Mouse (Mus musculus) left cerebral cortex, adult 2 months (tissue): ENCODE data around the gene Setd2. TPM values are rescaled to one million over a fixed set of nuclear protein-coding genes. Genes with fewer than 3 reads are reported as not detected.

ENCODE experiments used
- DNase-seq, 2 experiments: peaks; one replicate each; pipeline ENCODE4 v3.0.0; 2021 to 2022; ENCODE audit warnings: low spot score in 2 of 2, mixed read lengths in 1 of 2; ENCODE audit errors: extremely low spot score in 1 of 2
- H3K27ac ChIP-seq: fragments of 200-600 bp; 2 replicates; pipeline ENCODE4 v1.8.1; 2022
- H3K4me3 ChIP-seq: fragments of 200-600 bp; 2 replicates; pipeline ENCODE4 v1.8.1; 2022
- CTCF ChIP-seq: fragments of 200-600 bp; IDR thresholded peaks from 2 replicates; pipeline ENCODE4 v1.8.1; 2022; ENCODE audit warnings: antibody characterized with exemption, mild to moderate bottlenecking, moderate library complexity
- intact Hi-C: fragments of 180-260 bp; cut with DNase I; formaldehyde crosslinking; loops from one replicate; pipeline ENCODE4 v1.15.1; 2025
- total RNA-seq, 2 experiments: library from RNA; stranded (reverse); gene quantifications; 2 replicates each; pipeline ENCODE4 v1.2.3; 2021

The Setd2 gene
- total RNA-seq, 2 experiments from 2014 or later, result 64.1 to 71.1 TPM

DNA sequence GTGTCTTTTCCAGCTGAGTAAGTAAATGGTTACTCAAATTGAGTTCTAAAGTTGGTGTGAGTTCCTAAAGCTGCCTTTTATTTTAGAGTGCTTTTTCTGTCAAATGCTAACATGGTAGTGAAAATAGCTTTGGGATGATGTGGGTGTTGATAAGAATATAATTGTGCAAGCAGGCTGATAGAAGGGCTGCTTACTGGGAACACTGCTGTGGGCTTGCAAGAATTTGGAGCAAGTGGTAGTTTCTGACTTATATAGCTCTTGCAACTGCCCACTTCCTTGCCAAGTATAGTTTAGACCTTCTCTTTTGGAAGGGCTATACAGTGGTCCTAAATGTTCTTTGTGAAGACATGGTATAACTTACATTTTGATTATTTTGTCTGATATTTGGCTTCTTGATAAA, 6.1 kb downstream of the Setd2 start:
- no peak for DNase-seq
- intact Hi-C loops, result no loop called here
- no peak for TF ChIP-seq CTCF

DNA sequence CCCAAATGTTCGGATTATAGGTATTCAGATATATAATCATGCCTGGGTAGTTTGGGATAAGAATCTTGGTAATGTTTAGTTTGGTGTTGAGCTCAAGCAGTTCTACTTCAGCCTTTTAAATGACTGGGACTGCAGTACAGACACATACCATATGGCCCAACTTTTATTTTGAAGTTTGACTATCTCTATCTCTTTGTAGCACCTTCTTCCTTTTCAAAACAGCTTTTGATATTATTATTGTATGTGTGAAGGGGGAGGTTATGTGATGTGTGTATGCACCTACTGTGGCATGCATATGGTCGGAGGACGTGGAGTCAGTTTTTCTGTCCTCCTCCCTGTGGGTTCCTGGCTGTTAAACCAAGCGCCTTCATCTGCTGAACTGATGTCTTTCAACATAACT, 9.6 kb downstream of the Setd2 start:
- no peak for DNase-seq
- H3K27ac ChIP-seq, result no peak overlapping the region
- H3K4me3 ChIP-seq, result no peak overlapping the region
- intact Hi-C loops, result no loop called here
- TF ChIP-seq CTCF, result no peak

More for the DNA sequence above, 6.1 kb downstream of the Setd2 start:
- no peak overlapping the region for H3K27ac ChIP-seq
- no peak overlapping the region for H3K4me3 ChIP-seq

DNA sequence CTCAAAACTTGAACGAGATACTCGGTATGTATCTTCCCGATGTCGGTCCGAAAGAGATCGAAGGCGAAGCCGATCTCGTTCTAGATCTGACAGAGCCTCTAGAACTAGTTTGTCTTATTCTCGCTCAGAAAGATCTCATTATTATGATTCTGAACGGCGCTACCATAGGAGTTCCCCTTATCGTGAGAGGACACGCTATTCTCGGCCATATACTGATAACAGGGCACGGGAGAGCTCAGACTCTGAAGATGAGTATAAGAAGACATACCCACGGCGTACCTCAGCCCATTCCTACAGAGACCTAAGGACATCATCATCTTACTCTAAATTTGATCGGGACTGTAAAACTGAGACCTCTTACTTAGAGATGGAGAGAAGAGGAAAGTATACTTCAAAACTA, 15.9 kb downstream of the Setd2 start:
- no peak for TF ChIP-seq CTCF
- DNase-seq, result no peak

GRCm38 (mm10) chr9:110568309-110568708, 35.9 kb downstream of the Setd2 start:
- DNase-seq, result no peak
- H3K27ac ChIP-seq, result no peak overlapping the region
- TF ChIP-seq CTCF, result no peak; the same call in none of the 2 replicates
- no peak overlapping the region for H3K4me3 ChIP-seq
- intact Hi-C loops, result no loop called here

More for the DNA sequence above, 15.9 kb downstream of the Setd2 start:
- intact Hi-C loops, result no loop called here
- Histone ChIP-seq H3K4me3 (no peak overlapping the region), H3K27ac (no peak overlapping the region)

- Histone ChIP-seq H3K4me3 (no peak overlapping the region), H3K27ac (no peak overlapping the region)
- no peak for DNase-seq
- TF ChIP-seq CTCF, result no peak
- intact Hi-C loops, result no loop called here
Observed at GRCm38 (mm10) chr9:110582161-110582560, 49.8 kb downstream of the Setd2 start.

GRCm38 (mm10) chr9:110583521-110583920, 51.1 kb downstream of the Setd2 start:
- Histone ChIP-seq H3K27ac (no peak overlapping the region), H3K4me3 (no peak overlapping the region)
- intact Hi-C loops, result no loop called here
- DNase-seq, result no peak
- TF ChIP-seq CTCF, result no peak

- TF ChIP-seq CTCF, result no peak
- Histone ChIP-seq H3K4me3 (no peak overlapping the region), H3K27ac (no peak overlapping the region)
- intact Hi-C loops, result no loop called here
- DNase-seq, result no peak
Observed at GRCm38 (mm10) chr9:110611471-110611870, 79.1 kb downstream of the Setd2 start.

DNA sequence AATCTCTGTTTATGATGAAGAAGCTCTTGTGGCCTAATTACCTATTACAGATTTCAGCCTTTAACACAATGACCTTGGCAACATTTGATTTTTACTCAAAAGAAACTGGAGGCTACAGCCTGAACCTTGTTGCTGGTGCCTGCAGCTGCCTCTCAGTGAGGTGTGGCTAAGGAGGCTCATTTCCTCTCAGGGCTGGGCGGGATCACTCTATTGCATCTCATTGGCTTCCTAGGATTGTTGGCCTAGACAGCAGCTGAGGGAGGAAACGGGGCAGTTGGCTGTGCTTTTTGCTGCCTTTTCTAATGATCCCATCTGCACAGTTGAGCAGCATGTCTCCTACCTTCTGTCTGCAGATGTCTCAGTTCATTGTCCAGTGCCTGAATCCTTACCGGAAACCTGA, 84.7 kb downstream of the Setd2 start:
- Histone ChIP-seq H3K27ac (no peak overlapping the region), H3K4me3 (no peak overlapping the region)
- TF ChIP-seq CTCF, result no peak
- intact Hi-C loops, result no loop called here
- no peak for DNase-seq

DNA sequence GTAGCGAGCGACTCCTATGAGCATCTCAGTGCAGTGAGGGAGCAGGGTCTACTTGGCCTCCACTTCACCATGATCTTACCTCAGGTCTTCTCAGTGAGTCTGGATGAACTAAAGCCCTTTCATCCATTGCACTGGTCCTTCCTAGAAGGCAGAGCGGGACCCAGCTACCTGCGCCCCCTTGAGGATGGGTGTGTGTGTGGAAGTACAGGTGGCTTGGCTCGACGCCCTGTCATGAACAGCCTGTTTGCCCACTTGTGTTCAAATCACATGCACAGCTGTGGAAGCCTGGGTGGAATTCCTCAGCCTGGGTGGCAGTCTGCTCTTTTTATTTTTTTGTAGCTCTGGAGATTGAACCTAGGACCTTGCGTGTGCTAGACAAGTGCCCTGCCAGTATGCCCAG, 87.8 kb downstream of the Setd2 start:
- Histone ChIP-seq H3K4me3 (no peak overlapping the region), H3K27ac (no peak overlapping the region)
- no peak; the same call in 1 of the 2 replicates for TF ChIP-seq CTCF
- intact Hi-C loops, result no loop called here
- no peak for DNase-seq

DNA sequence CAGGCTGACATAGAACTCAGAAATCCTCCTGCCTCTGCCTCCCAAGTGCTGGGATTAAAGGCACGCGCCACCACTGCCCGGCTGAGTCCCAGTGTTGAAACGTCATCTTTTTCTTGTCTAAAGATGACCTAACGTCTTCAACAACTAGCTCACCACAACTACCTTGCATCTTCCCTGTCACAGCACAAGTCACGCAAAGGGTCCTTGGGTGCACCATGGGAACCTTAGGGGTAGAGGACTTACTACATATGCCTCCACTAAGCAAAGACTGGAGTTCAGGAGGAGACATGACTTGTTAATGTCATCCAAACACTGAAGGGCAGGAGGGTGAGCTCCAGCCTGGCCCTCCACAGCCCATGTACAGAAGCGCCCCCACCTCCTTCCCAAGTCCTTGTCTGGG, 88.3 kb downstream of the Setd2 start:
- TF ChIP-seq CTCF, result no peak

GRCm38 (mm10) chr9:110622621-110623219, 90.3 kb downstream of the Setd2 start:
- H3K27ac ChIP-seq, result no peak overlapping the region
- no peak for TF ChIP-seq CTCF
- H3K4me3 ChIP-seq, result no peak overlapping the region
- intact Hi-C loops, result no loop called here
- DNase-seq, result no peak

More for the DNA sequence above, 88.3 kb downstream of the Setd2 start:
- intact Hi-C loops, result no loop called here
- Histone ChIP-seq H3K27ac (no peak overlapping the region), H3K4me3 (no peak overlapping the region)
- DNase-seq, result no peak

DNA sequence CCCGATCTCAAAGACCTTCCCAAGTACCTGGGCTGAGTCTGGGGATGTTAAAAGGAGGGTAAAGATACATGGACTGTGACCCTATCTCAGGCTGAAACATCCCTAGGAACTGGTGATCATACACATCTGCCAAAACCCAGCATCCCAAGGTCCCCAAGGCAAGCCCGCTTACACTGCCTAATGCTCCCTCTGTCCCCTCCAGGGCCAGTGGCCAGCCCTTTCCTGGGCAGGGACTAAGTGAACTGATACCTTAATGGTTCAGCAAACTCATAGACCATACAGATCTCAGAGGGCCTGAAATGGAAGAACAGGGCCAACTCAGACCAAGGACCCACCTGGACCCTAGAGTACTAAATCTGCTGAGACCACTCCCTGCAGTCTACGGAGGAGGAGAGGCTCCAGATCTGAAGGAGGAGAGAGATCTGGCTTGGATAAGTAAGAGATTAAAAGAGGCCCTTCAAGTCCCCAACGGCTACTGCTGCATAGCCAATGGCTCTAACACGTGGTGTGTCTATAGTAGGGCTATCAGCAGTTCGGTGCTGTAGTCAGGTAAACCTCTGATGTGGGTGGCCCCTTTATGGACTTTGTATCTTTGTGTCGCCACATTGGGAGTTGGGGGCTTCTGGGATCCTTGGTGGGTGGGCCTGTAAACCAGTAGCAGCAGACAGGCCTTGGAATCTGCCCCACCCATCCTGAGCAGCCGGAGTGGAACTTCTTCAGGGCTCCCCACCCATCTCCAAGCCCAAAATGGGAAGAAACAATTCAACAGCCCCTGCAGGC, 91.2 kb downstream of the Setd2 start:
- intact Hi-C loops, result no loop called here
- Histone ChIP-seq H3K4me3 (no peak overlapping the region; the same call in 1 of the 2 replicates), H3K27ac (no peak overlapping the region)
- DNase-seq, result no peak
- no peak for TF ChIP-seq CTCF
